9 mouse cellular contexts compared by ENCODE assay signal in genomic region chr6:145389904-145390303, GRCm38 (mm10).
DNase-seq lines count a peak whose midpoint lies in the region; ATAC-seq lines count a peak whose summit lies in the region.
"Had no signal": no experiment of that assay in that cellular context is flagged by ENCODE, and none has a peak within 500 bp of the region (broad histone marks: within the 10 kb centered on the region; RNA-seq: fewer than 3 reads in every experiment).

No protein-coding gene starts in this region.

- ATAC-seq in forebrain, embryonic 13.5 days, result peak; percentile 84
- no peak for ATAC-seq in forebrain, embryonic 12.5 days (ENCODE audit: low FRiP score)
- ATAC-seq in neural tube, embryonic 13.5 days (ENCODE audit: low read depth), result peak; percentile 47
- ATAC-seq in limb, embryonic 12.5 days (ENCODE audit: insufficient number of reproducible peaks, insufficient read depth, low FRiP score, low TSS enrichment, low read depth), result no peak

- no peaks in the 10 kb centered on the region for H3K9me3 ChIP-seq in forebrain, embryonic 13.5 days (replicated peaks)
- H3K9me3 ChIP-seq in forebrain, embryonic 12.5 days, result no peaks in the 10 kb centered on the region
- H3K9me3 ChIP-seq in neural tube, embryonic 13.5 days, result no peaks in the 10 kb centered on the region
- H3K9me3 ChIP-seq in limb, embryonic 12.5 days, result no peaks in the 10 kb centered on the region

- no peak overlapping the region for H3K4me3 ChIP-seq in forebrain, embryonic 13.5 days
- no peak overlapping the region for H3K4me3 ChIP-seq in forebrain, embryonic 12.5 days (replicated peaks)
- no peak overlapping the region for H3K4me3 ChIP-seq in neural tube, embryonic 13.5 days
- no peak overlapping the region for H3K4me3 ChIP-seq in limb, embryonic 12.5 days (replicated peaks)

- DNase-seq in neural tube, embryonic 10.5 days (ENCODE audit: extremely low spot score, low spot score), result no peak
- DNase-seq in spleen, postnatal 4 days (ENCODE audit: low spot score in 2 of 2), result no peak
- DNase-seq in cerebellum, adult 9-10 months, result no peak
- DNase-seq in adrenal gland, adult 18-20 months (ENCODE audit: low spot score in 2 of 2), result no peak

- no peak overlapping the region for H3K4me2 ChIP-seq in forebrain, embryonic 13.5 days
- no peak overlapping the region for H3K4me2 ChIP-seq in forebrain, embryonic 12.5 days
- no peak overlapping the region for H3K4me2 ChIP-seq in neural tube, embryonic 13.5 days
- H3K4me2 ChIP-seq in limb, embryonic 12.5 days, result no peak overlapping the region

- no peak overlapping the region for H3K9ac ChIP-seq in forebrain, embryonic 13.5 days
- H3K9ac ChIP-seq in forebrain, embryonic 12.5 days, result no peak overlapping the region
- H3K9ac ChIP-seq in neural tube, embryonic 13.5 days, result no peak overlapping the region; the same call in 1 of the 2 replicates
- H3K9ac ChIP-seq in limb, embryonic 12.5 days (replicated peaks), result no peak overlapping the region

- H3K27me3 ChIP-seq in forebrain, embryonic 13.5 days, result no peaks in the 10 kb centered on the region
- H3K27me3 ChIP-seq in forebrain, embryonic 12.5 days, result no peaks in the 10 kb centered on the region; the same call in 1 of the 2 replicates
- no peaks in the 10 kb centered on the region for H3K27me3 ChIP-seq in neural tube, embryonic 13.5 days
- H3K27me3 ChIP-seq in limb, embryonic 12.5 days, result no peaks in the 10 kb centered on the region

- 74% methylated on average over 7 of the region's 7 CpGs for WGBS in forebrain, embryonic 13.5 days
- WGBS in forebrain, embryonic 12.5 days, result 68% methylated on average over 7 of the region's 7 CpGs
- WGBS in neural tube, embryonic 13.5 days, result 70% methylated on average over 7 of the region's 7 CpGs
- 74% methylated on average over 7 of the region's 7 CpGs for WGBS in limb, embryonic 12.5 days

- H3K36me3 ChIP-seq in forebrain, embryonic 13.5 days (ENCODE audit: poor library complexity, severe bottlenecking), result no peaks in the 10 kb centered on the region
- H3K36me3 ChIP-seq in forebrain, embryonic 12.5 days (replicated peaks), result no peaks in the 10 kb centered on the region
- H3K36me3 ChIP-seq in neural tube, embryonic 13.5 days, result no peaks in the 10 kb centered on the region
- no peaks in the 10 kb centered on the region for H3K36me3 ChIP-seq in limb, embryonic 12.5 days

- H3K27ac ChIP-seq in forebrain, embryonic 13.5 days, result peak overlapping the region; percentile 31; the same call in 1 of the 2 replicates
- no peak overlapping the region for H3K27ac ChIP-seq in forebrain, embryonic 12.5 days
- H3K27ac ChIP-seq in neural tube, embryonic 13.5 days (replicated peaks), result peak overlapping the region; percentile 49; the same call in 1 of the 2 replicates
- peak overlapping the region; percentile 70 for H3K27ac ChIP-seq in limb, embryonic 12.5 days
- H3K27ac ChIP-seq: macrophage had no signal

- peaks cover 12% of the 10 kb centered on the region; the same call in 1 of the 2 replicates for H3K4me1 ChIP-seq in forebrain, embryonic 13.5 days
- H3K4me1 ChIP-seq in forebrain, embryonic 12.5 days, result peaks cover 17% of the 10 kb centered on the region
- H3K4me1 ChIP-seq in neural tube, embryonic 13.5 days (replicated peaks), result peaks cover 10% of the 10 kb centered on the region
- H3K4me1 ChIP-seq in limb, embryonic 12.5 days (replicated peaks), result peaks cover 9% of the 10 kb centered on the region; the same call in 1 of the 2 replicates

Comparison
In these comparisons a context has a peak if more than half of its experiments do, and no peak if none do; other contexts are left out.
1. ATAC-seq: peak in forebrain, embryonic 13.5 days (single experiment) and neural tube, embryonic 13.5 days (single experiment); none in forebrain, embryonic 12.5 days (single experiment) and limb, embryonic 12.5 days (single experiment).